Mouse (Mus musculus) right cerebral cortex, postnatal 36 days (tissue): ENCODE measurements at regions not wholly inside any gene's neighbourhood (a gene's known extent, or its start where the extent isn't known, plus 50 kb on each side); places are given as distances from the start of the nearest gene placed in this dataset.

ENCODE experiments used
- DNase-seq, 2 experiments: peaks; one replicate each; pipeline ENCODE4 v3.0.0; 2022; ENCODE audit warnings: low spot score in 2 of 2, mixed read lengths in 1 of 2

DNA sequence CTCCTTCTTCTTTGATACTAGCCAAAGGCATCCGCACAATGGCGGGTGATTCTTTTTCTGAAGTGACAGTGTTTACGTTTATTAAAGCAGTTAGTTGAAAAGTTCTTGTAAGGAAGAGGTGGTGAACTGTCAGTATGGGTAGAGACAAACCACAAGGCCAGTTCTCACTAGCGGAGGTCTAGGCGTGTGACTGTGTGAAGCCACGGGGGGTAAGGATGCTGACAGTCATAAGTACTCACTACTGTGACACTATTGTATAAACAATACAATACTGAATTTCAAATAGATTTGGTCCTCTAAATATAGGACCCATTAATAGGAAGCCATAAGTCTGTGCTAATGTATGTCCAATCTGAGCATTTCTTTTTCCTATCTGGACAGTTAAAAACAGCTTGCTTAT lies 161.9 kb downstream of the Cxcl12 start:
- DNase-seq, result no peak

DNA sequence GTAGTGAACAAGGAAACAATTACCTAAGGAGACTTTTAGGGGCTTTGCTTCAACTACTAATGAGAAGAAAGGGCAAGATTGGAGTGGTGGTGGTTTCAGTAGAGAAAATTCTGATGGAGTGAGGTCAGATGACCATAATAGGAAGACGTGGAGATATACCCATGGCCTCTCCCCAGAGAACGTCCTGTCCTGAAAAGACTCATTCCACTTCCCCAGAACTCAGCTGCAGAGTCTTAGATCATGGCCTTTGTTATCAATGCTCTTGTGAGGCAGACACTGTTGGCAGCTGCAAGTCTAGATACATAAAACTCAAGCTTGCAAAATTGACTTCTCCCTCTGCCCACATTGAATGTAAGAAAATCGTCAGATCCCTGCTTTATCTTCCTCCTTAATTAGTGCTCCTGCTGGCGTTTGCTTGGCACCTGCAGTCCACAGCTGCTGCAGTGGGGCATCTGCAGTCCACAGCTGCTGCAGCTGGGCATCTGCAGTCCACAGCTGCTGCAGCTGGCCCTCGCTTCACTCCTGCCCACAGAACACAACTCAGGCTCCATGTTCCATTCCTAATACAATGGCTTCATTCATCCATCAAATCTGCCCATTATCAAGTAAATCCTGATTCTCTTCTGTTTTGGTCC lies 162.5 kb downstream of the Cxcl12 start:
- no peak for DNase-seq

GRCm38 (mm10) chr6:117332641-117333040 lies 164.3 kb downstream of the Cxcl12 start:
- DNase-seq, result no peak

DNA sequence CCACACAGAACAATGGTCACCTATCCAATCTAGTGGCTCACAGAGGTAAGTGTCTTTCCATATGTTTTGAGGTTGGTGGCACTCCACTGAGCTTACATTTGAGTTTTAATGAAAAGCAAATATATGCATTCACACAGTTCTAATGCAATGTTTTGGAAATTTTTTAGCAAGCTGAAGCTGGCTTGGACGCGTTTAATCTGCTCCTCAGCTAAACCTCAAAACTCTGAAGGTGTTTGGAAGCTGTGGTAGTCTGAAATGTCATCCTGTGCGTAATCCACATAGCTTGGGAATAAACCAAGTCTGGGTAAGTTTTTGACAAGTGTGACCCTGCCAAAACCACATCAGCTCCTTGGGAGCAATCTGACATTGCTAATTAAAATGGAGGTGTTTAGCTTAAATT lies 173.8 kb downstream of the Cxcl12 start:
- peak in 1 of 2 experiments; percentile 4 for DNase-seq

GRCm38 (mm10) chr6:117347356-117347755 lies 179.0 kb downstream of the Cxcl12 start:
- DNase-seq, result no peak

- no peak for DNase-seq
Measured at GRCm38 (mm10) chr6:117351846-117352245, 183.5 kb downstream of the Cxcl12 start.

DNA sequence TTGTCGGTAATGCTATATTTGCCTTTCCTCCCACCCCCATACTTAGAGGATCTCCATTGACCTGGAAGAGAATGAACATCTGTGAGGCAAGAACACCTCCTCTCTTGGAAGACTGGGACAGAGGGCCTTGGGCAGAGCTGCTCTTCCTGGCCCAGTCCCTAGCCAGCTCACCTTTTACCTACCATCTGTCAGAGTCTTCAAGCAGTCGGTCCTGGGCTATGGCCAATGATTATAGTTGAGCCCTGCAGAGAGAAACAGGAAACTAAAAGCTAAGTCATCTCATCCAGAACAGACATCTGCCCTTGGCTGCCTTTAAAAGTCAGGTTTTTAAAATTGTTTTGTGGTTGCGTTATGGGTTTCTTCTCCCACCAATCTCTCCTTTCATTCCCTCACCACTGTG lies 184.8 kb downstream of the Cxcl12 start:
- DNase-seq, result no peak

DNA sequence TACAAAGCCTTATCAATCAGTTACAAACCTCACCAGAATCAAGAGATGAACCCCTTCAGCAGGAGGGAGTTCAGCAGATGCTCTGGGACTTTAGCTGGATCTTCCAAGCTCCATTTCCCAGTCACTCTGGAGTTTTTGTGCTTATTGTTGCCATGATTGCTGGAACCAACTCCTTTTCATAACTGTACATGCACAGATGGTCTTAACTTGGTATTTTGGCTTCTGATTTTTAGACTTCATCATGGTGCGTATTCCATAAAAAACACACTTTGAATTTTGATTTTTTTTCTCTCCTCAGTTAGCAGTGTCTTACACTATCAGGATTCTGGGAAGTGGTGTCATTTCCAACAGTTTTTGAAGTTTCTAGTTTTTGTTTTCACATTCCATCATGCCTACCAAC lies 187.8 kb downstream of the Cxcl12 start:
- no peak for DNase-seq

DNA sequence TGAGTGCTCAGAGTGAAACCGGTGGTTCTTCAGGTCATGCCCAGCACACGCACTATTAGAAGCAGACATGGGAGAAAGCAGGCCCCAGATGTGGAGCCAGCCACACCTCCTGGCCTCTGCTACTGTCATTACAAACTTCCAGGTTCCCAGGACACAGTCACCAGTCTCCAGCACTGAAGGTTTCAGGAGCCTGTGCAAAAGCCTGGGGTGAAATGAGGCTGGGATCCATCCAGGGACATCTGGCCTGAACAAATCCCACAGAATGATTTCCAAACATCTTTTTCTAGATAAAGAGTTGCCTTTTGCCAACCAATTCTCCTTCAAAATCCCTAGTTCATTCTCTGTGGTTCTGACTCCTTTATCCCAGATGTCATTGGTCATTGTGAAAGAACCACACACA lies 191.1 kb downstream of the Cxcl12 start:
- no peak for DNase-seq

- DNase-seq, result no peak
Measured at GRCm38 (mm10) chr6:117366563-117366962, 198.2 kb downstream of the Cxcl12 start.

GRCm38 (mm10) chr6:117375989-117376388 lies 207.7 kb downstream of the Cxcl12 start:
- no peak for DNase-seq

DNA sequence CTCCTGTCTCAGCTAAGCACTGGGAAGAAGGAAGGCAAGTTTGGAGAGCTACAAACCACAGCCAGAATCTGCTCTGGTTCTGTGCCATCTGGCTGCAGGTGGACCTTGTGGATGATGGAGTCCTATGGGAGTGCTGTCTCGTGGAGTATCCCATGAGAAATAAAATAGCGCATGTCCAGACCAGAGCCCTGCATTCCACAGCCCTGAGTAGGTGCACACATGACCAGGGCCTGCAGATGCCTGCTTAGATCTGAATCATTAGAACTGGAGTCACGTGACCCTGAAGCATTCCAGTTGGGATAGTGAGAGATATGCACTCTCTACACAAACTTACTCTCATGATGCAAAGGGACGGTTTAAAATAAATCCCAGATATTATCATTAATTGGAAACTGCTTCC lies 211.6 kb downstream of the Cxcl12 start:
- no peak for DNase-seq

DNA sequence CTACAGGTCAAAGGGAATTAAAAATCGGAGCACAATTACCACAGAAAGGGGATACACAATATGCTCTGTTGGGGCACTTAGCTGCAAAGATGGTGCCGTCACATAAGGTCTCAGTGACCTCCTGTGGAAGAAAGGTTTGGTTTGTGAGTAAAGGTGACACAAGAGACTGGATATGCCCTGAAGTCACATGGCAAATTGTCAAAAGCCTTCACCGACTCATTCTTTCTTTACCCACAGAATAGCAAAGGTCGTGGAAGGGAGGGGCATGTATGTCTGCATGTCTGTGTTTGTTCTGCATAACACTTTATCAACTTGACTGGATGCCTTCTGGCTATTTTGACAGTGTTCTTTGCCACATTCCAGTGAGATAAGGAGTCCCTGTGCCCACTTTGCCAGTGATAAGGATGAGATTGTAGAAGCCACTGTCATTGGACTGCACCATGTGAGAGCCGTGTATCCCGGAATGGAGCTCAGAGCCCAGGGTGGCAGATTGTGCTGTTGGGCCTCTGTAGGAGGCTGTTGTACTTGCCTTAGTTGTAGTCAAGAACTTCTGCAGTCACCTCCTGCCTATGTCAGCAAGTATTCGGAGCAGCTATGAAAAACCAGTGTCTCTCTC lies 222.0 kb downstream of the Cxcl12 start:
- no peak for DNase-seq

DNA sequence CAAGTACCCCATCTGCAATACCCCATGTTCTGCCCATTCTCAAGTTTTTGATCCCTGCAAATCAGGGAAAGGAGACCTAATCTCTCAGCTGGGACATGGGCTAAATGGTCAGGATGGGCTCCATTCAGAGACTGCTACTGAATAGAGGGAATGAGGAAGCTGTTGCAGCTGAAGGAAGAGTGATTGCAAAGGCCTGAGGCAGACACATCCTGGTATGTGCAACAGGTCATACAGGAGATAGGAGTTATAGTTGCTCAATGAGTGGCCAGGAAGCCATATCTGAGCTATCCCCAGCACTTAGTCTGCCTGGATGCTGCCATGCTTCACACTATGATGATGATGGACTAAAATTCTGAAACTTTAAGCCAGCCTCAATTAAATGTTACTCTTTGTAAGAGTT lies 225.1 kb downstream of the Cxcl12 start:
- no peak for DNase-seq

DNA sequence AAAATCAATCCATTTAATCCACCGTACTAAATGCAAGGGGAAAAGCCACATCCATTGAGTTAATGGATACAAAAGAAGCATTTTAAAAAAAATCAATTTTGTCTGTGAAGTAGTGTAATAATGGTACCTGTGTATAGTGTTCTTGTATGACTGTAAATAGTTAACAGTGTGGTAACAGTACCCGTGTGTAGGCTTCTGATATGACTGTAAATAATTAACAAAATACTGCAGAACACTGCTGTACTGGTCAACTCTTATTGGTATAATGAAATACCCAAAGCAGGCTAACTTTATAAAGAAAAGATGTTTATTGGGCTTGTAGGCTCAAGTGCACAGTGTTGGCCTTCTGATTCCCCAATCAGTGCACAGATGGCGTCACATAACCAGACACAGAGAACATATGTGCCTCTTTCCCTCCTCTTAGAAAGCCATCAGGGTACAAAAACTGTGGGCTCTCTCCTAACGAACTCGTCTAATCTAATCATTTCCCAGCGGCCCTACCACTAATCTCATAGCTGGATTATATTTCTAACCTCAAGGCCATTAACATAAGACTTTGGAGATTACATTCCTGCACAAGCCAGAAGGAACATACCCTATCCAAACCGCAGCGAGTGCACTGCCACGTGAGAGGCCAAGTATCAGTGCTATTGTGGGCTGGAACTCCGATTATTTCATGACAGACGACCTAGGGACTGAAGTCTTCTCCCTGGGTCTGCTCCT lies 237.4 kb downstream of the Cxcl12 start:
- no peak for DNase-seq

DNA sequence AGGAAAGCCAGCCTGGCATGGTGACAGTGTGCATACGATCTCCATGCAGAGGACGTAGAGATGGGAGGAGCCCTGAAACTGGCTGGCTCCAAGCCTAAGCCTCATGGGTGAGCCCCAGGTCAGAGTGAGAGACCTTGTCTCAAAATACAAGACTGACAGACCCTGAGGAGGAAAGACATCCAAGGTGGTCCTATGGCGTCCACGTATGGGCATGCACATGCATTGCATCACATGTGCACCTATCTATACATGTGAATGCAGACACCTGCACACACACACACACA lies 237.9 kb downstream of the Cxcl12 start:
- no peak for DNase-seq

DNA sequence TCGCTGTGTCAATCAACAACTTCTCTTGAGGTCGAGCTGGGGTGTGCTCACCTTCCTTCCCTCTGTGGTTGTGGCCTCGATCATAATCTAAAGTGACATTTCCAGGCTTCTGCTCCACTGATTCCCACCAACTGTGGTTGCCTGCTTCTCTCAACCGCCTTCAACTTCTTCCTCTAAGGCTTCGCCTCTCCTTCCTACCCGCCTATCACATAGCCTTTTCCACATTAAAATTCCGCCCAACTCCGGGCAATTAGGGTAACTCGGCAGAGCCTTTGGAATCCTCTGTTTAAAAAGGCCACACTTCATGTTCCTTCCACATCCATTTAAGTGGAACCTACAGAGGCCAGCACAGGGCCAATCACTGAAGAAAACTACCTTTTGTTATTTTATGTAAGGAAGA lies 238.4 kb downstream of the Cxcl12 start:
- DNase-seq, result no peak

GRCm38 (mm10) chr6:117407206-117407858 lies 239.0 kb downstream of the Cxcl12 start:
- DNase-seq, result no peak

GRCm38 (mm10) chr6:117407953-117408352 lies 239.6 kb downstream of the Cxcl12 start:
- DNase-seq, result no peak

DNA sequence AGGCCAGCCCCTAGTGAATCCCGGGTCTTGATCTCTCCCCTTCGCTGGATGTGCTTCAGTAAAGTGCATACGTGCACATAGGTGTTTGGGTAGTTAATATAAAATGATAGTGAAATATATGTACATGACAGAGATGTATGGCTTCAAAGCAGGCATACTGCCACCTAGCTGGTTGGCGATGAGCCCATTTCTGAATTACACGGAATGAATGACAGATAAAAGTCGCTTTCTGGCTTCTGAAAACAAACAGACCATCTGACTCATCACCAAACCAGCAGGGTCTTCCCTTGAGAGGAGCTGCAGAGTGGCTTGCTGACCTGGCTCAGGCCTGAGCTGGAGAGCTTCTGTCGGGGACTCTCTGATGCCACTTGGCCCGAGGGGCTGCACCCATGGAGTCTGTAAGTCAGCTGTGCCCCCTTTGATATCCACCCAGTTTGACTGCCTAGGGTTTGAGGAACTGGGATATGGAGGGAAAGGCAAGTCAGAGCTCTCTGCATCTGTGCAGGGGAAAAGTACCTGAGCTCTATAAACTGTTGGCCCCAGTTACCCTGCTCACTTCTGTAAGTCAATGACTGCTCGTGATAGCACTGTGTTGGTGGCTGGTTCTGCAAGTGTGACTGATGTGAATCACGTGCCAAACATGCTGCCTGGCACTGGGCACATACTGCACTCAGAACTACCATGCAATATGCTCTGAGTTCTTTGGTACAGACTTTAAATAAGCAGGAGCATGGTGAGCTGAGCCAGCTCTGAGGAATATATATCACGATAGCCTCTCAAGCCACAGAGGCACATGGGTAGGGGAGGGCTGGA lies 240.8 kb downstream of the Cxcl12 start:
- DNase-seq, result no peak

- DNase-seq, result no peak
Measured at GRCm38 (mm10) chr6:117414926-117415325, 246.6 kb downstream of the Cxcl12 start.

- DNase-seq, result no peak
Measured at GRCm38 (mm10) chr6:117415901-117416300, 247.6 kb downstream of the Cxcl12 start.
